Comparison of ENCODE assay signal across 8 mouse cellular contexts in the genomic region with DNA sequence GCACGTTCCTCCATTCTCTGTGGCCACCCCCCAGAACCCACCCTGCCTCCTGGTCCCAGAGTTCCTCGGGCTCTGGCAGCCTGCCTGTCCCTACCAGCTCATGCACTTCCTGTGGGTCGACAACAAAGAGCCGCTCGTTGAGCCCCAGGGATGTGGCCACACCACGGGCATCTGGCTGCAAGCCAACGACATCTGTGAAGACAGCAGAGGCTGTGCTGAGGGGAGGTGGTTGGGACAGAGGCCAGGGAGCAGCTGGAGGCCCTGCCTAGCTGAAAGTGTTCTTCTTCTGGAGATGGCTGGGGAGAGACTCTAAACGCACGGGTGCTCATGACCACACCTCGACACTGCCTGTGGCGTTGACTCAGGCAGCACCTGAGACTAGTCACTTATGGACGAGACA. TPM values are rescaled to one million over a fixed set of nuclear protein-coding genes. Genes with fewer than 3 reads are reported as not detected.
DNase-seq lines count a peak whose midpoint lies in the region; ATAC-seq and TF ChIP-seq lines count a peak whose summit lies in the region.

No protein-coding gene starts in this region.

- WGBS in liver, embryonic 12.5 days (ENCODE audit: insufficient replicate concordance), result 36% methylated on average over 12 of the region's 12 CpGs
- 13% methylated on average over 12 of the region's 12 CpGs for WGBS in heart, embryonic 12.5 days
- 6% methylated on average over 12 of the region's 12 CpGs for WGBS in limb, embryonic 15.5 days
- WGBS in neural tube, embryonic 12.5 days, result 32% methylated on average over 12 of the region's 12 CpGs

- no peak for TF ChIP-seq CTCF in cortical plate, adult 2 months (IDR thresholded peaks at IDR 0.05; ENCODE audit: extremely low read depth, insufficient read depth, low read length)

- no peak overlapping the region for H3K4me3 ChIP-seq in liver, embryonic 12.5 days
- H3K4me3 ChIP-seq in cortical plate, adult 2 months (ENCODE audit: insufficient read depth, low read length), result no peak overlapping the region
- H3K4me3 ChIP-seq in heart, embryonic 12.5 days, result no peak overlapping the region
- no peak overlapping the region for H3K4me3 ChIP-seq in limb, embryonic 15.5 days
- no peak overlapping the region for H3K4me3 ChIP-seq in neural tube, embryonic 12.5 days

- no peak for TF ChIP-seq POLR2A in cortical plate, adult 2 months (IDR thresholded peaks at IDR 0.05; ENCODE audit: extremely low read depth, insufficient read depth, low read length)

- H3K9me3 ChIP-seq in liver, embryonic 12.5 days (replicated peaks), result no peaks in the 10 kb centered on the region
- no peaks in the 10 kb centered on the region for H3K9me3 ChIP-seq in heart, embryonic 12.5 days (replicated peaks)
- no peaks in the 10 kb centered on the region for H3K9me3 ChIP-seq in limb, embryonic 15.5 days
- H3K9me3 ChIP-seq in neural tube, embryonic 12.5 days, result no peaks in the 10 kb centered on the region

- no peak for ATAC-seq in liver, embryonic 12.5 days
- peak; percentile 78 for ATAC-seq in heart, embryonic 12.5 days (ENCODE audit: insufficient number of reproducible peaks, low FRiP score)
- peak; percentile 76 for ATAC-seq in limb, embryonic 15.5 days (ENCODE audit: insufficient number of reproducible peaks, low FRiP score, low TSS enrichment, low read depth)
- peak; percentile 88 for ATAC-seq in neural tube, embryonic 12.5 days (ENCODE audit: low FRiP score, low read depth)

- H3K27me3 ChIP-seq in liver, embryonic 12.5 days (replicated peaks), result no peaks in the 10 kb centered on the region
- H3K27me3 ChIP-seq in heart, embryonic 12.5 days (replicated peaks), result no peaks in the 10 kb centered on the region
- H3K27me3 ChIP-seq in limb, embryonic 15.5 days, result no peaks in the 10 kb centered on the region
- 0 out of 2 replicates have a peak, but pooled peaks cover under 1% of the 10 kb centered on the region for H3K27me3 ChIP-seq in neural tube, embryonic 12.5 days (replicated peaks)

- no peak overlapping the region for H3K4me2 ChIP-seq in liver, embryonic 12.5 days
- peak overlapping the region; percentile 25; the same call in 1 of the 2 replicates for H3K4me2 ChIP-seq in heart, embryonic 12.5 days
- H3K4me2 ChIP-seq in limb, embryonic 15.5 days, result peak overlapping the region; percentile 17; the same call in 1 of the 2 replicates
- peak overlapping the region; percentile 22; the same call in 1 of the 2 replicates for H3K4me2 ChIP-seq in neural tube, embryonic 12.5 days (replicated peaks)

- no peak overlapping the region for H3K27ac ChIP-seq in liver, embryonic 12.5 days
- 0 out of 2 replicates have a peak overlapping the region, but pooled peaks have one; percentile 12 for H3K27ac ChIP-seq in cortical plate, adult 2 months (ENCODE audit: insufficient read depth, low read length)
- peak overlapping the region; percentile 77 for H3K27ac ChIP-seq in heart, embryonic 12.5 days (ENCODE audit: poor library complexity, severe bottlenecking)
- H3K27ac ChIP-seq in limb, embryonic 15.5 days, result peak overlapping the region; percentile 62
- peak overlapping the region; percentile 27; the same call in 1 of the 2 replicates for H3K27ac ChIP-seq in neural tube, embryonic 12.5 days

- peaks cover 8% of the 10 kb centered on the region for H3K36me3 ChIP-seq in liver, embryonic 12.5 days
- peaks cover 36% of the 10 kb centered on the region for H3K36me3 ChIP-seq in heart, embryonic 12.5 days
- peaks cover 27% of the 10 kb centered on the region for H3K36me3 ChIP-seq in limb, embryonic 15.5 days
- no peaks in the 10 kb centered on the region for H3K36me3 ChIP-seq in neural tube, embryonic 12.5 days

- H3K9ac ChIP-seq in liver, embryonic 12.5 days, result no peak overlapping the region
- peak overlapping the region; percentile 23 for H3K9ac ChIP-seq in heart, embryonic 12.5 days
- H3K9ac ChIP-seq in limb, embryonic 15.5 days, result no peak overlapping the region
- H3K9ac ChIP-seq in neural tube, embryonic 12.5 days, result no peak overlapping the region

- peaks cover 36% of the 10 kb centered on the region for H3K4me1 ChIP-seq in liver, embryonic 12.5 days
- H3K4me1 ChIP-seq in cortical plate, adult 2 months (ENCODE audit: control insufficient read depth, insufficient read depth, low read length), result no peaks in the 10 kb centered on the region
- H3K4me1 ChIP-seq in heart, embryonic 12.5 days (replicated peaks), result peaks cover 74% of the 10 kb centered on the region
- H3K4me1 ChIP-seq in limb, embryonic 15.5 days, result peaks cover 34% of the 10 kb centered on the region
- H3K4me1 ChIP-seq in neural tube, embryonic 12.5 days, result peaks cover 35% of the 10 kb centered on the region

- DNase-seq in liver, result peak; percentile 69
- peak; percentile 91 for DNase-seq in kidney, postnatal 10 days
- DNase-seq in telencephalon, adult 2 months (ENCODE audit: low read depth, low spot score), result peak; percentile 69

RNA-seq across cellular contexts. Expression of a gene that starts 17.1 kb away (rescaled TPM):
- 3.5 and 3.9 TPM in 2 replicates for polyA plus RNA-seq in liver, embryonic 12.5 days (2016; fragmentation: Nextera tagmentation; extraction: Ambion mirVana)
- polyA plus RNA-seq in cortical plate, adult 2 months (2012; rRNA removed), result 40.2 and 45.9 TPM in 2 replicates
- polyA plus RNA-seq in heart, embryonic 12.5 days (2016; fragmentation: Nextera tagmentation; extraction: Ambion mirVana), result 22.0 and 22.9 TPM in 2 replicates
- 9.8 and 10.7 TPM in 2 replicates for polyA plus RNA-seq in limb, embryonic 15.5 days (2015; fragmentation: Nextera tagmentation; extraction: Ambion mirVana)
- 10.8 and 11.9 TPM in 2 replicates for polyA plus RNA-seq in neural tube, embryonic 12.5 days (2016; fragmentation: Nextera tagmentation; extraction: Ambion mirVana)

RNA-seq across cellular contexts. Expression of a gene that starts 19.6 kb away (rescaled TPM):
- polyA plus RNA-seq in liver, embryonic 12.5 days (2016; fragmentation: Nextera tagmentation; extraction: Ambion mirVana), result not detected in 2 replicates
- polyA plus RNA-seq in cortical plate, adult 2 months (2012; rRNA removed), result 3.9 and 4.0 TPM in 2 replicates
- 0.14 and 0.15 TPM in 2 replicates for polyA plus RNA-seq in heart, embryonic 12.5 days (2016; fragmentation: Nextera tagmentation; extraction: Ambion mirVana)
- polyA plus RNA-seq in limb, embryonic 15.5 days (2015; fragmentation: Nextera tagmentation; extraction: Ambion mirVana), result 60.0 and 68.0 TPM in 2 replicates
- polyA plus RNA-seq in neural tube, embryonic 12.5 days (2016; fragmentation: Nextera tagmentation; extraction: Ambion mirVana), result 0.23 and 0.45 TPM in 2 replicates

RNA-seq across cellular contexts. Expression of a gene that starts 27.6 kb away (rescaled TPM):
- 83.8 and 88.7 TPM in 2 replicates for polyA plus RNA-seq in liver, embryonic 12.5 days (2016; fragmentation: Nextera tagmentation; extraction: Ambion mirVana)
- 140 and 155 TPM in 2 replicates for polyA plus RNA-seq in cortical plate, adult 2 months (2012; rRNA removed)
- 52.9 and 55.0 TPM in 2 replicates for polyA plus RNA-seq in heart, embryonic 12.5 days (2016; fragmentation: Nextera tagmentation; extraction: Ambion mirVana)
- polyA plus RNA-seq in limb, embryonic 15.5 days (2015; fragmentation: Nextera tagmentation; extraction: Ambion mirVana), result 58.7 and 59.0 TPM in 2 replicates
- polyA plus RNA-seq in neural tube, embryonic 12.5 days (2016; fragmentation: Nextera tagmentation; extraction: Ambion mirVana), result 41.4 and 44.9 TPM in 2 replicates

RNA-seq across cellular contexts. Expression of a gene that starts 45.1 kb away (rescaled TPM):
- polyA plus RNA-seq in liver, embryonic 12.5 days (2016; fragmentation: Nextera tagmentation; extraction: Ambion mirVana), result 19.5 and 20.0 TPM in 2 replicates
- 19.6 and 22.0 TPM in 2 replicates for polyA plus RNA-seq in cortical plate, adult 2 months (2012; rRNA removed)
- 21.5 and 23.7 TPM in 2 replicates for polyA plus RNA-seq in heart, embryonic 12.5 days (2016; fragmentation: Nextera tagmentation; extraction: Ambion mirVana)
- 20.8 and 21.2 TPM in 2 replicates for polyA plus RNA-seq in limb, embryonic 15.5 days (2015; fragmentation: Nextera tagmentation; extraction: Ambion mirVana)
- 35.7 and 40.3 TPM in 2 replicates for polyA plus RNA-seq in neural tube, embryonic 12.5 days (2016; fragmentation: Nextera tagmentation; extraction: Ambion mirVana)

Comparison
In these comparisons a context has a peak if more than half of its experiments do, and no peak if none do; other contexts are left out.
1. RNA of a gene that starts 19.6 kb away (polyA plus RNA-seq): 60.0 to 68.0 TPM in limb, embryonic 15.5 days; 3.9 to 4.0 TPM in cortical plate, adult 2 months, 0.23 to 0.45 TPM in neural tube, embryonic 12.5 days, 0.14 to 0.15 TPM in heart, embryonic 12.5 days and not detected in liver, embryonic 12.5 days; every median in the first group is over 10 times any median in the second.
2. Peak in every context shown above with its lines, with median percentiles within 50 percentile points of each other: DNase-seq.